Mouse (Mus musculus) liver, embryonic 14.5 days (tissue): Measurements from ENCODE around the gene Nid2. TPM values are rescaled to one million over a fixed set of nuclear protein-coding genes. Genes with fewer than 3 reads are reported as not detected.

Experiments used
- ATAC-seq: fragments of 200-750 bp; cut with Nextera tagmentation; 2 replicates; pipeline ENCODE4 v1.8.0; 2017; ENCODE audit warnings: moderate number of reproducible peaks, mild to moderate bottlenecking, moderate library complexity; ENCODE audit not compliant: insufficient read depth
- DNase-seq, 3 experiments: peaks; one replicate each; pipeline ENCODE4 v3.0.0-alpha.2; 2012 to 2013; ENCODE audit warnings: low read depth in 3 of 3, low spot score in 3 of 3
- H3K27ac ChIP-seq: fragments of 300-500 bp; sonication (generic); 2 replicates; pipeline ENCODE4 v1.5.1; 2014; ENCODE audit warnings: moderate library complexity, mild to moderate bottlenecking, control low read depth, inconsistent platforms
- H3K27me3 ChIP-seq: fragments of 300-500 bp; sonication (generic); 2 replicates; pipeline ENCODE4 v1.6.1; 2014; ENCODE audit warnings: mild to moderate bottlenecking, low read length, moderate library complexity; ENCODE audit not compliant: control insufficient read depth, insufficient read depth
- H3K36me3 ChIP-seq: fragments of 300-500 bp; sonication (generic); replicated peaks from 2 replicates; pipeline ENCODE4 v1.6.1; 2014; ENCODE audit warnings: low read depth; ENCODE audit not compliant: control insufficient read depth, insufficient read depth
- H3K4me1 ChIP-seq, 2 experiments: fragments of 200-500 bp in 1 of 2; fragments of 300-500 bp in 1 of 2; sonication (generic) in 1 of 2; replicated peaks; 2 replicates each; pipeline ENCODE4 v1.6.1; 2012 to 2014; ENCODE audit warnings: antibody characterized with exemption in 1 of 2, inconsistent platforms in 1 of 2, low read length in 1 of 2; ENCODE audit not compliant: control insufficient read depth in 2 of 2, insufficient read depth in 2 of 2
- H3K4me2 ChIP-seq: fragments of 300-500 bp; sonication (generic); 2 replicates; pipeline ENCODE4 v1.6.1; 2014; ENCODE audit warnings: low read depth, mild to moderate bottlenecking, control low read depth, moderate library complexity
- H3K4me3 ChIP-seq, 2 experiments: fragments of 200-500 bp in 1 of 2; fragments of 300-500 bp in 1 of 2; sonication (generic) in 1 of 2; 2 replicates each; pipeline ENCODE4 v1.5.1; 2012 to 2014; ENCODE audit warnings: low read depth in 2 of 2, low read length in 2 of 2, mild to moderate bottlenecking in 2 of 2, control low read depth in 1 of 2, inconsistent platforms in 1 of 2, moderate library complexity in 1 of 2; ENCODE audit not compliant: insufficient read depth in 1 of 2
- H3K9ac ChIP-seq: fragments of 300-500 bp; sonication (generic); replicated peaks from 2 replicates; pipeline ENCODE4 v1.6.1; 2014; ENCODE audit warnings: mild to moderate bottlenecking, control low read depth, moderate library complexity
- H3K9me3 ChIP-seq: fragments of 300-500 bp; sonication (generic); 2 replicates; pipeline ENCODE4 v1.6.1; 2016; ENCODE audit warnings: low read length, mixed read lengths; ENCODE audit not compliant: control insufficient read depth
- CTCF ChIP-seq: IDR thresholded peaks from 2 replicates; pipeline ENCODE4 v1.5.1; 2016; ENCODE audit warnings: antibody characterized with exemption, low read depth, control low read depth
- EP300 ChIP-seq: IDR thresholded peaks from 2 replicates; pipeline ENCODE4 v1.6.1; 2016; ENCODE audit warnings: antibody characterized with exemption, low read depth
- WGBS: fragments of 180-500 bp; shearing (Covaris S2); extraction: QIAGEN DNeasy Blood & Tissue Kit; methylation state at CpG from one replicate; pipeline ENCODE4 v1.1.7; 2014; ENCODE audit not compliant: insufficient replicate concordance; 5-methylcytosine and 5-hydroxymethylcytosine counted together
- polyA plus RNA-seq, 2 experiments: library from polyadenylated mRNA; depleted of rRNA in 1 of 2; stranded (reverse) in 1 of 2; unstranded in 1 of 2; fragments of >200 nt; fragmentation: Nextera tagmentation in 1 of 2; extraction: Ambion mirVana in 1 of 2; gene quantifications; 2 replicates each; pipeline versions ENCODE4 v1.2.1 to v1.2.3; 2012 to 2014

Nid2 gene
- polyA plus RNA-seq, 2 experiments = 6.2 to 10.6 TPM

DNA sequence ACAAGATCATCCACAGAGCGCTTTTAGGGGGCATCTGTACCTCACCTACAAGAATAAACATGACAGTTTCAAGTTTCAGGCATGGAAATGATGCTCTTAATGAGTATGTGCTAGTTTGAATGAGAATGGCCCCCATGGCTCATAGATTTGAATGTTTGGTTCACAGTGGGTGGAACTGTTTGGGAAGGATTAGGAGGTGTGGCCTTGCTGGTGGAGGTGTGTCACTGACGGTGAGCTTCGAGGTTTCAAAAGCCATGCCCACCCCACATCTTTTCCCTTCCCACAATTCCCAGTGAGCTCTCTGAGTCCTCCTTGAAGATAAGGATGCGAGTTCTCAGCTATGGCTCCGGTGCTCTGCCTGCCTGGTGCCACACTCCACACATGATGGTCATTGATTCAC, 70.6 kb downstream of the Nid2 start:
- Histone ChIP-seq H3K4me1 (peaks cover 0 to 7% of the 10 kb centered on the region in 2 experiments), H3K4me2 (no peak overlapping the region), H3K36me3 (peaks cover 9% of the 10 kb centered on the region), H3K9ac (no peak overlapping the region), H3K27ac (no peak overlapping the region), H3K27me3 (no peaks in the 10 kb centered on the region), H3K4me3 (no peak overlapping the region), H3K9me3 (no peaks in the 10 kb centered on the region)
- WGBS = 83% methylated on average over 5 of the region's 5 CpGs
- TF ChIP-seq CTCF = no peak
- DNase-seq = no peak
- no peak for ATAC-seq

DNA sequence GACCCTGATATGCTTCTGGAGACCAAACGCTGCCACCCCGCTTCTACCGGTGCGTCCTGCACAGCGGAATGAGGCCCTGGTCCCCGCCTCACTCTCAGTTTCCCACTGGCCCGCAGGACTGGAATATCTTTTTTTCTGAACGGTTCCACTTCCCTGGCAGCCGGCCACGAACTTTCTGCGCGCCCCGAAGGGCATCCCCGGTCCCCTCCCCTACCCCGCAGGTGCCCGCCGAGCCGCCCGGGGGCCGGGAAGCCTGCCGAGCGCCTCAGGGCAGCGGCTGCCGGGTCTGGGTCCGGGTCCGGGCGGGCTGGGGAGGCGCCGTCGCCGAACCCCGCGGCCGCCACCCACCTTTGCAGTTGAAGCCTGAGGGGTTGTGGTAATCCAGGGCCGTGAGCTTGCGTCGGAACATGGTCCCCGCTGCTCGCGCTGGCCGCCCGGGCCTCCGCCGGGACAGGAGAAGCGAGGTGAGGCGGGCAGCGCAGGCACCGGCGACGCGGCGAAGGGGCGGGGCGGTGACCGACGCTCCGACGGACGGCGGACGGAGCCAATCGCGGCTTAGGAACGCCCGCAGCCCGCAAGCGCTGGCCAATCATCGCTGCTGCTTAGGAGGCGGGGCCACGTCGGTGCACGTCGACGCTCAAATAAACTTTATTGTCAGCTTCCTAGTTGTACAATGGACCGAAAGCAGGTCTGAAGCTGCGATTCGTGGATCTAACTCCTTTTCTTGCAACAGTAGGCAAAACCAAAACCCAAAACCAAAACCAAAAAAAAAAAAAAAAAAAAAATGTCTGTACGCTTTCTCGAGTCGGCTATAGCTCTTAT, 72.5 kb downstream of the Nid2 start, which contains the start of gene Rtraf:
TSS of gene Rtraf (minus strand) at position 504 of the 822 bp plus-strand sequence.
- Histone ChIP-seq H3K9me3 (no peaks in the 10 kb centered on the region), H3K9ac (peak within 1 kb of the TSS; percentile 73), H3K27me3 (no peaks in the 10 kb centered on the region), H3K4me3 (peak within 1 kb of the TSS; percentile 68 to 98), H3K27ac (peak within 1 kb of the TSS; percentile 19; the same call in 1 of the 2 replicates), H3K36me3 (peaks cover 9% of the 10 kb centered on the region), H3K4me1 (peaks cover 0 to 7% of the 10 kb centered on the region in 2 experiments), H3K4me2 (peak within 1 kb of the TSS; percentile 91)
- DNase-seq (peak; percentile 85 to 92 (median 88)), ATAC-seq (peak; percentile 98)
- under 1% methylated on average over 80 of the region's 80 CpGs for whole genome bisulfite sequencing
- TF ChIP-seq CTCF (peak; percentile 7; the same call in 1 of the 2 replicates), EP300 (no peak)

DNA sequence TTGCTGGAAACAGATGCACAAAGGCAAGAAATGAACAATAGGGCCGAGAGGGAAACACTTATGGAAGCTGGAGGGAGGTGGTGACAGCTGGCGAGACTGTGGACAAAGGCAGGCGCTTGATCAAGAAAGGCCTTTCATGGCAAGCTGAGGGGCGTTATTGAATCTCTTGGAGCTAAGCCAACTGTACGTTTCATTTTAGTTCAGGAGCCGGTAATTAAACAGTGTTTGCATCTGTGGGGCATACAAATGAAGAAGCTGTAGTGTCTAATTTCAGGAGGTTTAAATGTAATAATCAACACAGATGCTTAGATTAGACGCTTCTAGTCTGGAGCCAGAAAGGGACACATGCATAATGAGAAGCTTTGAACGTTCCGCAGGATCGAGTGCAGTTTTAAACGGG, 74.4 kb downstream of the Nid2 start:
- Histone ChIP-seq H3K9ac (no peak overlapping the region), H3K27me3 (no peaks in the 10 kb centered on the region), H3K4me1 (peaks cover 0 to 7% of the 10 kb centered on the region in 2 experiments), H3K4me2 (no peak overlapping the region), H3K27ac (no peak overlapping the region), H3K36me3 (peaks cover 9% of the 10 kb centered on the region), H3K4me3 (no peak overlapping the region), H3K9me3 (no peaks in the 10 kb centered on the region)
- DNase-seq (no peak), ATAC-seq (no peak)
- TF ChIP-seq EP300 (no peak), CTCF (no peak)
- 70% methylated on average over 11 of the region's 11 CpGs for WGBS

DNA sequence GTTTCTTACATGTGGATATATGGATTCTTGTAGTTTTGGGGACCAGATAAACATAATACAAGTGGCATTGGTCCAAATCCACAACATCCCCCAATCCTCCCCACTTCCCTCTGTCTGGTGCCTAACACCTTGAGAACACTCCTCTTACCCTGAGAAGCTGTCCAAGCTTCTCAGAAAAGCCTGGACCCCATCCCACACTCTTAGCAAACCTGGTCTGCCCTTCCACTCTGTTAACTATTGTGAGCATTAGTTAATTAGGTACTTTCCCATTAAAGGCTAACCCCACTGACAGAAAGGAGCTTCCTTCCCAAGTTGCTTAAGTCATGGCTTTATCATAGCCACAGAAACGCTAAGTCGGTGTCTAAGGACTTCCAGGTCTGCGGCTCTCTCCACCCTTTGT, 85.2 kb downstream of the Nid2 start:
- WGBS = 48% methylated on average over 3 of the region's 3 CpGs
- no peak for ATAC-seq
- Histone ChIP-seq H3K36me3 (no peaks in the 10 kb centered on the region), H3K27me3 (no peaks in the 10 kb centered on the region), H3K9me3 (no peaks in the 10 kb centered on the region), H3K4me1 (no peaks in the 10 kb centered on the region), H3K27ac (no peak overlapping the region), H3K4me3 (no peak overlapping the region), H3K4me2 (no peak overlapping the region), H3K9ac (no peak overlapping the region)
- TF ChIP-seq CTCF = no peak
- no peak for TF ChIP-seq EP300
- DNase-seq = no peak

DNA sequence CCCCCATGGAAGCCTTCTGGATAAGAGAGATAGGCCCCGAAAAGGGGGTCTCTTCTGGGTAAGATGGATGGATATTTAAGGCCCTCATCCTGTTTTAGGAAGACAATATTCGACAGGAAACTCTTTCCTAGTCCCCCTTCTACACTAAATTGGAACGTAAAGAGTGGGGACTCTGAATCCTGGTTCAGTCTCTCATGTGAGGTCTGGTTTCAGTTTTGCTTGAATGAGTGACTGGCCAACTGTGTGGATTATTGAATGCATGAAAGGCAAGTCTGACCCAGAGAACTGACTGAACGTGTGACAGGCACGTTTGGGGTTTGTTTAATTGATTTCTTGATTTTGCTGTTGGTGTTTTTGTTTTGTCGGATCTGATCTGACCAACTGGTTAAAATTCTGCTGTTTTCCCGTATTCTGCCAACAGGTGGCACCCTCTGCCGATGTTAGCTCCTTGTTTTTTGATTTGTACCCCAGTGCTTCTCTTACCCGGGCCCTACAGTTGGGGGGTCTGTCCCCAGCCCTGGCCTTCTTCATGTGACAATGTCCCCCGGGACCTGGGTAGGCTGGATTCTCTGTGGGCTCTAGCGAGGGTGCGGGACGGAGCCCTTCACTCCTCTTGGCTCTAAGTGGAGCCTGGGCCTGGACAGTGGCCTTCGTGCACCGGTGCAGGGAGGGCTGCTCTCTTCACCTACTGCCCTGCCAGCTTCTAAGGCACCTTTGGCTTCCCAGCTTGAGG, 88.7 kb downstream of the Nid2 start:
- Histone ChIP-seq H3K4me2 (peak overlapping the region; percentile 47), H3K4me1 (no peaks in the 10 kb centered on the region), H3K4me3 (peak overlapping the region; percentile 30 to 56; a peak in 3 of 4 replicates), H3K27me3 (no peaks in the 10 kb centered on the region), H3K36me3 (no peaks in the 10 kb centered on the region), H3K9ac (no peak overlapping the region; the same call in 1 of the 2 replicates), H3K27ac (no peak overlapping the region), H3K9me3 (no peaks in the 10 kb centered on the region)
- WGBS = 27% methylated on average over 15 of the region's 15 CpGs
- TF ChIP-seq CTCF (peak; percentile 70), EP300 (no peak)
- DNase-seq (no peak), ATAC-seq (no peak)
